Mouse (Mus musculus) forebrain, embryonic 14.5 days (tissue): ENCODE results near the gene Nrp2. TPM values are rescaled to one million over a fixed set of nuclear protein-coding genes. Genes with fewer than 3 reads are reported as not detected.

Experiments used
- ATAC-seq: fragments of 200-750 bp; cut with Nextera tagmentation; 2 replicates; pipeline ENCODE4 v1.8.0; 2017; ENCODE audit warnings: mild to moderate bottlenecking, moderate library complexity
- DNase-seq: peaks from one replicate; pipeline ENCODE4 v3.0.0-alpha.2; 2015; ENCODE audit warnings: low spot score
- H3K27ac ChIP-seq: fragments of 300-500 bp; sonication (generic); 2 replicates; pipeline ENCODE4 v1.5.1; 2014; ENCODE audit warnings: low read depth, mild to moderate bottlenecking, control low read depth, low read length, moderate library complexity
- H3K27me3 ChIP-seq: fragments of 300-500 bp; sonication (generic); replicated peaks from 2 replicates; pipeline ENCODE4 v1.6.1; 2014; ENCODE audit warnings: low read length, control low read depth, mixed read lengths; ENCODE audit not compliant: control insufficient read depth, insufficient read depth
- H3K36me3 ChIP-seq: fragments of 300-500 bp; sonication (generic); 2 replicates; pipeline ENCODE4 v1.6.1; 2014; ENCODE audit warnings: low read length, control low read depth; ENCODE audit not compliant: control insufficient read depth, insufficient read depth
- H3K4me1 ChIP-seq: fragments of 300-500 bp; sonication (generic); 2 replicates; pipeline ENCODE4 v1.6.1; 2014; ENCODE audit warnings: antibody characterized with exemption, low read length, control low read depth; ENCODE audit not compliant: control insufficient read depth, insufficient read depth
- H3K4me2 ChIP-seq: fragments of 300-500 bp; sonication (generic); 2 replicates; pipeline ENCODE4 v1.6.1; 2014; ENCODE audit warnings: mild to moderate bottlenecking, control low read depth, low read length
- H3K4me3 ChIP-seq: fragments of 300-500 bp; sonication (generic); 2 replicates; pipeline ENCODE4 v1.5.1; 2014; ENCODE audit warnings: low read depth, low read length, control low read depth
- H3K9ac ChIP-seq: fragments of 300-500 bp; sonication (generic); 2 replicates; pipeline ENCODE4 v1.6.1; 2014; ENCODE audit warnings: mild to moderate bottlenecking, low read length, control low read depth, moderate library complexity
- H3K9me3 ChIP-seq: fragments of 300-500 bp; sonication (generic); replicated peaks from 2 replicates; pipeline ENCODE4 v1.6.1; 2016; ENCODE audit warnings: low read length, control low read depth, mixed read lengths; ENCODE audit not compliant: control insufficient read depth
- WGBS: fragments of 180-500 bp; shearing (Covaris S2); extraction: QIAGEN DNeasy Blood & Tissue Kit; methylation state at CpG from one replicate; pipeline ENCODE4 v1.1.7; 2014; 5-methylcytosine and 5-hydroxymethylcytosine counted together
- polyA plus RNA-seq: library from polyadenylated mRNA; unstranded; fragments of >200 nt; fragmentation: Nextera tagmentation; extraction: Ambion mirVana; gene quantifications from 2 replicates; pipeline ENCODE4 v1.2.1, GENCODE M21; 2014

Gene Nrp2
- polyA plus RNA-seq, 1 experiment from 2014 or later = 16.3 TPM

GRCm38 (mm10) chr1:62707913-62708860 lies 5.1 kb downstream of the Nrp2 start:
- Histone ChIP-seq H3K4me3 (peak overlapping the region; percentile 64), H3K4me2 (peak overlapping the region; percentile 98), H3K4me1 (peaks cover 15% of the 10 kb centered on the region), H3K27me3 (peaks cover 16% of the 10 kb centered on the region; the same call in 1 of the 2 replicates), H3K36me3 (no peaks in the 10 kb centered on the region), H3K9ac (peak overlapping the region; percentile 83), H3K27ac (no peak overlapping the region), H3K9me3 (no peaks in the 10 kb centered on the region)
- 7% methylated on average over 17 of the region's 17 CpGs for WGBS
- ATAC-seq (no peak), DNase-seq (no peak)

- Histone ChIP-seq H3K27me3 (peaks cover 13% of the 10 kb centered on the region; the same call in 1 of the 2 replicates), H3K4me3 (no peak overlapping the region), H3K9ac (peak overlapping the region; percentile 32; the same call in 1 of the 2 replicates), H3K4me1 (peaks cover 15% of the 10 kb centered on the region), H3K9me3 (no peaks in the 10 kb centered on the region), H3K4me2 (peak overlapping the region; percentile 98), H3K36me3 (no peaks in the 10 kb centered on the region), H3K27ac (no peak overlapping the region)
- 39% methylated on average over 5 of the region's 5 CpGs for WGBS
- DNase-seq = no peak
- no peak for ATAC-seq
Measured at GRCm38 (mm10) chr1:62709770-62710335, 6.8 kb downstream of the Nrp2 start.

GRCm38 (mm10) chr1:62713021-62713676 lies 10.1 kb downstream of the Nrp2 start:
- Histone ChIP-seq H3K9me3 (no peaks in the 10 kb centered on the region), H3K27me3 (0 out of 2 replicates have a peak, but pooled peaks cover 6% of the 10 kb centered on the region), H3K4me2 (no peak overlapping the region), H3K36me3 (no peaks in the 10 kb centered on the region), H3K4me3 (no peak overlapping the region), H3K27ac (no peak overlapping the region), H3K9ac (no peak overlapping the region), H3K4me1 (peaks cover 27% of the 10 kb centered on the region)
- 89% methylated on average over 17 of the region's 17 CpGs for WGBS
- DNase-seq (no peak), ATAC-seq (no peak)

GRCm38 (mm10) chr1:62715004-62715403 lies 11.9 kb downstream of the Nrp2 start:
- H3K9me3 ChIP-seq = no peaks in the 10 kb centered on the region
- H3K4me1 ChIP-seq = peaks cover 21% of the 10 kb centered on the region
- no peak overlapping the region for H3K4me2 ChIP-seq
- H3K4me3 ChIP-seq = no peak overlapping the region
- H3K9ac ChIP-seq = no peak overlapping the region
- H3K27ac ChIP-seq = no peak overlapping the region
- ATAC-seq = no peak
- DNase-seq = no peak
- WGBS = 92% methylated on average over 1 of the region's 1 CpGs
- peaks cover 5% of the 10 kb centered on the region; the same call in 1 of the 2 replicates for H3K36me3 ChIP-seq
- no peaks in the 10 kb centered on the region for H3K27me3 ChIP-seq

GRCm38 (mm10) chr1:62715692-62716091 lies 12.6 kb downstream of the Nrp2 start:
- Histone ChIP-seq H3K27me3 (no peaks in the 10 kb centered on the region), H3K9me3 (no peaks in the 10 kb centered on the region), H3K4me2 (no peak overlapping the region), H3K27ac (no peak overlapping the region), H3K4me3 (no peak overlapping the region), H3K36me3 (peaks cover 5% of the 10 kb centered on the region; the same call in 1 of the 2 replicates), H3K4me1 (peaks cover 16% of the 10 kb centered on the region), H3K9ac (no peak overlapping the region)
- no peak for DNase-seq
- 67% methylated on average over 4 of the region's 4 CpGs for WGBS
- no peak for ATAC-seq

GRCm38 (mm10) chr1:62716836-62717478 lies 13.9 kb downstream of the Nrp2 start:
- Histone ChIP-seq H3K27ac (no peak overlapping the region), H3K36me3 (peaks cover 5% of the 10 kb centered on the region; the same call in 1 of the 2 replicates), H3K4me2 (peak overlapping the region; percentile 30), H3K4me3 (no peak overlapping the region), H3K9ac (no peak overlapping the region), H3K4me1 (peaks cover 16% of the 10 kb centered on the region), H3K9me3 (no peaks in the 10 kb centered on the region), H3K27me3 (no peaks in the 10 kb centered on the region)
- DNase-seq = no peak
- WGBS = 17% methylated on average over 10 of the region's 10 CpGs
- ATAC-seq = peak; percentile 34; the same call in 1 of the 2 replicates

- ATAC-seq (peak; percentile 75; the same call in 1 of the 2 replicates), DNase-seq (peak; percentile 82)
- H3K4me3 ChIP-seq = no peak overlapping the region
- H3K36me3 ChIP-seq = peaks cover 10% of the 10 kb centered on the region
- H3K4me2 ChIP-seq = peak overlapping the region; percentile 30
- no peaks in the 10 kb centered on the region for H3K27me3 ChIP-seq
- peaks cover 16% of the 10 kb centered on the region for H3K4me1 ChIP-seq
- no peak overlapping the region for H3K27ac ChIP-seq
- H3K9ac ChIP-seq = no peak overlapping the region
- 40% methylated on average over 13 of the region's 13 CpGs for whole genome bisulfite sequencing
- no peaks in the 10 kb centered on the region for H3K9me3 ChIP-seq
Measured at GRCm38 (mm10) chr1:62717552-62718236, 14.6 kb downstream of the Nrp2 start.

GRCm38 (mm10) chr1:62718237-62718571 lies 15.1 kb downstream of the Nrp2 start:
- ATAC-seq = no peak

More at GRCm38 (mm10) chr1:62718237-62718571, 15.1 kb downstream of the Nrp2 start:
- no peaks in the 10 kb centered on the region for H3K27me3 ChIP-seq
- WGBS = 47% methylated on average over 5 of the region's 5 CpGs
- H3K27ac ChIP-seq = no peak overlapping the region
- H3K36me3 ChIP-seq = peaks cover 14% of the 10 kb centered on the region
- H3K4me3 ChIP-seq = no peak overlapping the region
- no peak overlapping the region for H3K9ac ChIP-seq
- H3K4me2 ChIP-seq = no peak overlapping the region
- no peaks in the 10 kb centered on the region for H3K9me3 ChIP-seq
- DNase-seq = no peak
- H3K4me1 ChIP-seq = peaks cover 16% of the 10 kb centered on the region
